Mouse (Mus musculus): ENCODE measurements around the gene Frzb.

Gene Frzb

GRCm38 (mm10) chr2:80423116-80423515 lies 24.3 kb downstream of the Frzb start:
- WGBS: 98% methylated on average over 5 of the region's 5 CpGs

- 84% methylated on average over 1 of the region's 1 CpGs for WGBS
Observed at GRCm38 (mm10) chr2:80421990-80422389, 25.4 kb downstream of the Frzb start.

- WGBS: 83% methylated on average over 6 of the region's 6 CpGs
Observed at GRCm38 (mm10) chr2:80416286-80416685, 31.1 kb downstream of the Frzb start.

- WGBS: 65% methylated on average over 3 of the region's 3 CpGs
Observed at GRCm38 (mm10) chr2:80414387-80414786, 33.0 kb downstream of the Frzb start.

GRCm38 (mm10) chr2:80413124-80413523 lies 34.3 kb downstream of the Frzb start:
- WGBS: 71% methylated on average over 18 of the region's 18 CpGs

- 66% methylated on average over 12 of the region's 12 CpGs for WGBS
Observed at GRCm38 (mm10) chr2:80409893-80410574, 37.4 kb downstream of the Frzb start.

GRCm38 (mm10) chr2:80404770-80405169 lies 42.7 kb downstream of the Frzb start:
- 67% methylated on average over 5 of the region's 5 CpGs for WGBS

GRCm38 (mm10) chr2:80398595-80399099 lies 48.8 kb downstream of the Frzb start:
- 64% methylated on average over 3 of the region's 3 CpGs for WGBS

GRCm38 (mm10) chr2:80396864-80397263 lies 50.6 kb downstream of the Frzb start:
- 87% methylated on average over 3 of the region's 3 CpGs for WGBS

- whole genome bisulfite sequencing: 83% methylated on average over 7 of the region's 7 CpGs
Observed at GRCm38 (mm10) chr2:80396057-80396456, 51.4 kb downstream of the Frzb start.

GRCm38 (mm10) chr2:80388341-80388740 lies 59.1 kb downstream of the Frzb start:
- 39% methylated on average over 3 of the region's 3 CpGs for WGBS

GRCm38 (mm10) chr2:80387668-80388067 lies 59.8 kb downstream of the Frzb start:
- 57% methylated on average over 9 of the region's 9 CpGs for WGBS

- whole genome bisulfite sequencing: 94% methylated on average over 2 of the region's 2 CpGs
Observed at GRCm38 (mm10) chr2:80386255-80386654, 61.2 kb downstream of the Frzb start.

GRCm38 (mm10) chr2:80384447-80384846 lies 63.0 kb downstream of the Frzb start:
- WGBS: 86% methylated on average over 4 of the region's 4 CpGs

- 92% methylated on average over 5 of the region's 5 CpGs for WGBS
Observed at GRCm38 (mm10) chr2:80379848-80380247, 67.6 kb downstream of the Frzb start.

- 63% methylated on average over 8 of the region's 8 CpGs for WGBS
Observed at GRCm38 (mm10) chr2:80371458-80371857, 76.0 kb downstream of the Frzb start.

All from cerebral cortex, adult 2 months (tissue).